Mouse (Mus musculus) heart, embryonic 15.5 days (tissue): ENCODE data around the gene Nrxn3. TPM values are rescaled to one million over a fixed set of nuclear protein-coding genes. Genes with fewer than 3 reads are reported as not detected.

Source experiments
- ATAC-seq: fragments of 200-750 bp; cut with Nextera tagmentation; replicated peaks from 2 replicates; pipeline ENCODE4 v1.8.0; 2017; ENCODE audit warnings: low read depth, moderate TSS enrichment; ENCODE audit not compliant: insufficient number of reproducible peaks, insufficient read depth, low FRiP score
- H3K27ac ChIP-seq: fragments of 300-500 bp; sonication (generic); 2 replicates; pipeline ENCODE4 v1.5.1; 2015; ENCODE audit warnings: mild to moderate bottlenecking, inconsistent platforms
- H3K27me3 ChIP-seq: fragments of 300-500 bp; sonication (generic); 2 replicates; pipeline ENCODE4 v1.6.1; 2015; ENCODE audit warnings: inconsistent platforms
- H3K36me3 ChIP-seq: fragments of 300-500 bp; sonication (generic); 2 replicates; pipeline ENCODE4 v1.6.1; 2015; ENCODE audit warnings: mild to moderate bottlenecking, inconsistent platforms
- H3K4me1 ChIP-seq: fragments of 300-500 bp; sonication (generic); replicated peaks from 2 replicates; pipeline ENCODE4 v1.6.1; 2015; ENCODE audit warnings: inconsistent platforms
- H3K4me2 ChIP-seq: fragments of 300-500 bp; sonication (generic); 2 replicates; pipeline ENCODE4 v1.6.1; 2015; ENCODE audit warnings: inconsistent platforms, mild to moderate bottlenecking, moderate library complexity
- H3K4me3 ChIP-seq: fragments of 300-500 bp; sonication (generic); 2 replicates; pipeline ENCODE4 v1.5.1; 2015; ENCODE audit warnings: mild to moderate bottlenecking, inconsistent platforms
- H3K9ac ChIP-seq: fragments of 300-500 bp; sonication (generic); 2 replicates; pipeline ENCODE4 v1.6.1; 2015; ENCODE audit warnings: mild to moderate bottlenecking, inconsistent platforms
- H3K9me3 ChIP-seq: fragments of 300-500 bp; sonication (generic); replicated peaks from 2 replicates; pipeline ENCODE4 v1.6.1; 2016; ENCODE audit warnings: inconsistent platforms
- WGBS: fragments of 180-500 bp; shearing (Covaris S2); methylation state at CpG from one replicate; pipeline ENCODE4 v1.1.7; 2015; ENCODE audit warnings: mixed read lengths; 5-methylcytosine and 5-hydroxymethylcytosine counted together
- polyA plus RNA-seq: library from polyadenylated mRNA; unstranded; fragments of >200 nt; fragmentation: Nextera tagmentation; extraction: Ambion mirVana; gene quantifications from 2 replicates; pipeline ENCODE4 v1.2.1, GENCODE M21; 2015

The Nrxn3 gene
- polyA plus RNA-seq, 1 experiment from 2014 or later, result 1.1 TPM

GRCm38 (mm10) chr12:88818622-88819334 is 96.1 kb downstream of the Nrxn3 start:
- Histone ChIP-seq H3K27ac (no peak overlapping the region), H3K4me1 (0 out of 2 replicates have a peak, but pooled peaks cover 3% of the 10 kb centered on the region), H3K9me3 (no peaks in the 10 kb centered on the region), H3K9ac (no peak overlapping the region), H3K36me3 (no peaks in the 10 kb centered on the region), H3K4me3 (no peak overlapping the region), H3K27me3 (no peaks in the 10 kb centered on the region), H3K4me2 (no peak overlapping the region)
- 62% methylated on average over 4 of the region's 4 CpGs for WGBS
- peak; percentile 47; the same call in 1 of the 2 replicates for ATAC-seq

GRCm38 (mm10) chr12:88819335-88819709 is 96.6 kb downstream of the Nrxn3 start:
- 50% methylated on average over 5 of the region's 5 CpGs for WGBS
- H3K9ac ChIP-seq, result no peak overlapping the region
- no peak for ATAC-seq
- no peaks in the 10 kb centered on the region for H3K9me3 ChIP-seq
- H3K4me2 ChIP-seq, result no peak overlapping the region
- no peak overlapping the region for H3K4me3 ChIP-seq
- H3K4me1 ChIP-seq, result 0 out of 2 replicates have a peak, but pooled peaks cover 3% of the 10 kb centered on the region
- H3K36me3 ChIP-seq, result no peaks in the 10 kb centered on the region
- H3K27ac ChIP-seq, result no peak overlapping the region
- H3K27me3 ChIP-seq, result no peaks in the 10 kb centered on the region

GRCm38 (mm10) chr12:88820131-88820530 is 97.5 kb downstream of the Nrxn3 start:
- H3K4me3 ChIP-seq, result no peak overlapping the region
- H3K9me3 ChIP-seq, result no peaks in the 10 kb centered on the region
- ATAC-seq, result no peak
- H3K4me2 ChIP-seq, result no peak overlapping the region
- 0 out of 2 replicates have a peak, but pooled peaks cover 3% of the 10 kb centered on the region for H3K4me1 ChIP-seq
- 28% methylated on average over 3 of the region's 3 CpGs for WGBS
- H3K9ac ChIP-seq, result no peak overlapping the region
- no peaks in the 10 kb centered on the region for H3K27me3 ChIP-seq
- no peaks in the 10 kb centered on the region for H3K36me3 ChIP-seq
- no peak overlapping the region for H3K27ac ChIP-seq

GRCm38 (mm10) chr12:88830851-88831250 is 108.2 kb downstream of the Nrxn3 start:
- no peak overlapping the region for H3K27ac ChIP-seq
- no peak overlapping the region for H3K9ac ChIP-seq
- no peak overlapping the region for H3K4me3 ChIP-seq
- H3K9me3 ChIP-seq, result no peaks in the 10 kb centered on the region
- H3K36me3 ChIP-seq, result no peaks in the 10 kb centered on the region
- H3K4me2 ChIP-seq, result no peak overlapping the region
- WGBS, result 88% methylated on average over 1 of the region's 1 CpGs
- 0 out of 2 replicates have a peak, but pooled peaks cover 3% of the 10 kb centered on the region for H3K4me1 ChIP-seq
- no peaks in the 10 kb centered on the region for H3K27me3 ChIP-seq
- no peak for ATAC-seq

- Histone ChIP-seq H3K9ac (no peak overlapping the region), H3K4me1 (0 out of 2 replicates have a peak, but pooled peaks cover 4% of the 10 kb centered on the region), H3K4me2 (no peak overlapping the region), H3K27ac (no peak overlapping the region), H3K4me3 (no peak overlapping the region), H3K9me3 (no peaks in the 10 kb centered on the region), H3K27me3 (no peaks in the 10 kb centered on the region), H3K36me3 (no peaks in the 10 kb centered on the region)
- WGBS, result 29% methylated on average over 2 of the region's 2 CpGs
- no peak for ATAC-seq
Measured at GRCm38 (mm10) chr12:88835821-88836220, 113.1 kb downstream of the Nrxn3 start.

GRCm38 (mm10) chr12:88839724-88840123 is 117.0 kb downstream of the Nrxn3 start:
- Histone ChIP-seq H3K4me2 (no peak overlapping the region), H3K4me1 (0 out of 2 replicates have a peak, but pooled peaks cover 4% of the 10 kb centered on the region), H3K9ac (no peak overlapping the region), H3K36me3 (no peaks in the 10 kb centered on the region), H3K9me3 (no peaks in the 10 kb centered on the region), H3K4me3 (no peak overlapping the region), H3K27me3 (no peaks in the 10 kb centered on the region), H3K27ac (no peak overlapping the region)
- ATAC-seq, result no peak
- WGBS, result 78% methylated on average over 7 of the region's 7 CpGs

GRCm38 (mm10) chr12:88841350-88841749 is 118.7 kb downstream of the Nrxn3 start:
- H3K4me2 ChIP-seq, result no peak overlapping the region
- H3K27me3 ChIP-seq, result no peaks in the 10 kb centered on the region
- no peak overlapping the region for H3K27ac ChIP-seq
- no peak for ATAC-seq
- H3K9ac ChIP-seq, result no peak overlapping the region
- no peaks in the 10 kb centered on the region for H3K4me1 ChIP-seq
- H3K9me3 ChIP-seq, result no peaks in the 10 kb centered on the region
- no peaks in the 10 kb centered on the region for H3K36me3 ChIP-seq
- no peak overlapping the region for H3K4me3 ChIP-seq
- WGBS, result 86% methylated on average over 6 of the region's 6 CpGs

- no peak for ATAC-seq
- no peaks in the 10 kb centered on the region for H3K27me3 ChIP-seq
- 33% methylated on average over 6 of the region's 6 CpGs for WGBS
- no peaks in the 10 kb centered on the region for H3K36me3 ChIP-seq
- no peak overlapping the region for H3K27ac ChIP-seq
- H3K9me3 ChIP-seq, result no peaks in the 10 kb centered on the region
- H3K4me1 ChIP-seq, result no peaks in the 10 kb centered on the region
- H3K9ac ChIP-seq, result no peak overlapping the region
- H3K4me2 ChIP-seq, result no peak overlapping the region
- no peak overlapping the region for H3K4me3 ChIP-seq
Measured at GRCm38 (mm10) chr12:88850400-88851179, 127.9 kb downstream of the Nrxn3 start.

GRCm38 (mm10) chr12:88854039-88854438 is 131.4 kb downstream of the Nrxn3 start:
- Histone ChIP-seq H3K4me3 (no peak overlapping the region), H3K27ac (no peak overlapping the region), H3K27me3 (no peaks in the 10 kb centered on the region), H3K4me1 (no peaks in the 10 kb centered on the region), H3K9ac (no peak overlapping the region), H3K36me3 (no peaks in the 10 kb centered on the region), H3K9me3 (no peaks in the 10 kb centered on the region), H3K4me2 (no peak overlapping the region)
- ATAC-seq, result no peak
- 72% methylated on average over 4 of the region's 4 CpGs for WGBS

GRCm38 (mm10) chr12:88857701-88858100 is 135.0 kb downstream of the Nrxn3 start:
- Histone ChIP-seq H3K9me3 (no peaks in the 10 kb centered on the region), H3K4me1 (no peaks in the 10 kb centered on the region), H3K4me2 (no peak overlapping the region), H3K36me3 (no peaks in the 10 kb centered on the region), H3K9ac (no peak overlapping the region), H3K4me3 (no peak overlapping the region), H3K27me3 (no peaks in the 10 kb centered on the region), H3K27ac (no peak overlapping the region)
- WGBS, result 77% methylated on average over 2 of the region's 2 CpGs
- no peak for ATAC-seq

- no peak for ATAC-seq
Measured at GRCm38 (mm10) chr12:88859456-88860345, 137.0 kb downstream of the Nrxn3 start.

More at GRCm38 (mm10) chr12:88859456-88860345, 137.0 kb downstream of the Nrxn3 start:
- no peak overlapping the region for H3K27ac ChIP-seq
- H3K4me2 ChIP-seq, result no peak overlapping the region
- no peaks in the 10 kb centered on the region for H3K36me3 ChIP-seq
- no peaks in the 10 kb centered on the region for H3K27me3 ChIP-seq
- H3K9ac ChIP-seq, result no peak overlapping the region
- 76% methylated on average over 6 of the region's 6 CpGs for WGBS
- no peak overlapping the region for H3K4me3 ChIP-seq
- H3K9me3 ChIP-seq, result no peaks in the 10 kb centered on the region
- H3K4me1 ChIP-seq, result no peaks in the 10 kb centered on the region
